In the genomic region with DNA sequence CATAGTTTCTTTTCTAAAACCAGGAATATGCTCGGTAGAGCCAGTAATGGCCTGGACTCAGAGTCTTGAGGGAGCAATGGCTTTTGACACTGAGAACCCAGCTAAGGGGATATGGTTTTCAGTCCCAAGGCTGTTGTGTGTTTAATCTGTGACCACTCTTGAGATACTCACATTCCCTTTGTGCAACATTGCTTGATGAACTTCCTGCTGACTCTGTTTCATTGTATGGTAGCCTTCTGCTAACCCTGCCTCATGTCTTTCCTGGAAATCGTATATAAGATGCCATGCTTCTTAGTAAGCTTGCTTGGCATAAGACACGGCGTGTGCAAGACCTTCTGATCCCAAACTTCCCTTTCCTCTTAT, we compare ENCODE assay signal across 22 mouse cellular contexts.
DNase-seq lines count a peak whose midpoint lies in the region; ATAC-seq and TF ChIP-seq lines count a peak whose summit lies in the region.
"Had no signal": no experiment of that assay in that cellular context is flagged by ENCODE, and none has a peak within 500 bp of the region (broad histone marks: within the 10 kb centered on the region; RNA-seq: fewer than 3 reads in every experiment).

No protein-coding gene starts in this region.

- H3K9ac ChIP-seq in kidney, postnatal 0 days (ENCODE audit: low read depth, low read length), result no peak overlapping the region
- no peak overlapping the region for H3K9ac ChIP-seq in limb, embryonic 12.5 days (replicated peaks)
- H3K9ac ChIP-seq: embryonic facial prominence, embryonic 13.5 days; forebrain, embryonic 12.5 days; heart, embryonic 13.5 days; hindbrain, embryonic 12.5 days had no signal

- H3K36me3 ChIP-seq in kidney, adult 2 months (ENCODE audit: control insufficient read depth, insufficient read depth, low read length), result no peaks in the 10 kb centered on the region
- H3K36me3 ChIP-seq in kidney, postnatal 0 days (ENCODE audit: insufficient read depth, low read length), result no peaks in the 10 kb centered on the region
- H3K36me3 ChIP-seq in limb, embryonic 12.5 days, result no peaks in the 10 kb centered on the region
- H3K36me3 ChIP-seq: embryonic facial prominence, embryonic 13.5 days; forebrain, embryonic 12.5 days; heart, embryonic 13.5 days; hindbrain, embryonic 12.5 days had no signal

- no peaks in the 10 kb centered on the region for H3K27me3 ChIP-seq in kidney, adult 2 months (replicated peaks; ENCODE audit: control insufficient read depth, insufficient read depth, low read length)
- no peaks in the 10 kb centered on the region for H3K27me3 ChIP-seq in kidney, postnatal 0 days (ENCODE audit: insufficient read depth, low read length)
- no peaks in the 10 kb centered on the region for H3K27me3 ChIP-seq in limb, embryonic 12.5 days
- H3K27me3 ChIP-seq: CH12.LX; embryonic facial prominence, embryonic 13.5 days; forebrain, embryonic 12.5 days; heart, embryonic 13.5 days; hindbrain, embryonic 12.5 days; Patski had no signal

- TF ChIP-seq POLR2A in kidney, adult 2 months (IDR thresholded peaks at IDR 0.05; ENCODE audit: low read depth, low read length), result no peak

- 67% methylated on average over 4 of the region's 4 CpGs for WGBS in kidney, adult 2 months
- 71% methylated on average over 4 of the region's 4 CpGs for whole genome bisulfite sequencing in kidney, postnatal 0 days
- 83% methylated on average over 4 of the region's 4 CpGs for WGBS in limb, embryonic 12.5 days

- H3K4me2 ChIP-seq in kidney, postnatal 0 days (ENCODE audit: low read length), result no peak overlapping the region
- no peak overlapping the region for H3K4me2 ChIP-seq in limb, embryonic 12.5 days
- H3K4me2 ChIP-seq: embryonic facial prominence, embryonic 13.5 days; forebrain, embryonic 12.5 days; heart, embryonic 13.5 days; hindbrain, embryonic 12.5 days had no signal

- peak overlapping the region; percentile 51 for H3K27ac ChIP-seq in kidney, adult 2 months (ENCODE audit: insufficient read depth, low read depth, low read length)
- peak overlapping the region; percentile 83 for H3K27ac ChIP-seq in kidney, postnatal 0 days
- 0 out of 2 replicates have a peak overlapping the region, but pooled peaks have one; percentile 5 for H3K27ac ChIP-seq in limb, embryonic 12.5 days
- H3K27ac ChIP-seq: embryonic facial prominence, embryonic 13.5 days; forebrain, embryonic 12.5 days; heart, embryonic 13.5 days; hindbrain, embryonic 12.5 days had no signal

- ATAC-seq in kidney, postnatal 0 days (replicated peaks; ENCODE audit: low FRiP score, low read depth), result no peak
- ATAC-seq in limb, embryonic 12.5 days (ENCODE audit: insufficient number of reproducible peaks, insufficient read depth, low FRiP score, low TSS enrichment, low read depth), result no peak
- ATAC-seq: activated CD4-positive, CD25-positive, alpha-beta regulatory T cell, adult 4 months; forebrain, embryonic 16.5 days; Patski had no signal

- H3K9me3 ChIP-seq in kidney, postnatal 0 days (replicated peaks; ENCODE audit: low read length), result no peaks in the 10 kb centered on the region
- H3K9me3 ChIP-seq in limb, embryonic 12.5 days, result 0 out of 2 replicates have a peak, but pooled peaks cover 10% of the 10 kb centered on the region
- H3K9me3 ChIP-seq: hindbrain, embryonic 12.5 days had no signal

- H3K4me1 ChIP-seq in kidney, adult 2 months (ENCODE audit: control insufficient read depth, insufficient read depth, low read length), result no peaks in the 10 kb centered on the region; the same call in 1 of the 2 replicates
- H3K4me1 ChIP-seq in kidney, postnatal 0 days (replicated peaks; ENCODE audit: insufficient read depth, low read length), result peaks cover 8% of the 10 kb centered on the region; the same call in 1 of the 2 replicates
- H3K4me1 ChIP-seq in limb, embryonic 12.5 days (replicated peaks), result peaks cover 9% of the 10 kb centered on the region
- H3K4me1 ChIP-seq: hindbrain, embryonic 12.5 days had no signal

- DNase-seq in kidney, adult 2 months, result no peak
- no peak for DNase-seq in kidney, adult 18-20 months
- DNase-seq in kidney, postnatal 0 days (ENCODE audit: low spot score), result no peak
- no peak for DNase-seq in kidney, postnatal 25 days
- DNase-seq in adipocyte (ENCODE audit: low spot score), result peak; percentile 94
- DNase-seq: adrenal gland, adult 2 months; adrenal gland, postnatal 25 days; cerebellum, adult 18-20 months; cerebellum, adult 9-11 months; cerebellum, postnatal 36 days; gastrocnemius, postnatal 25 days; heart, postnatal 10 days; heart, postnatal 4 days had no signal

- no peak for TF ChIP-seq CTCF in kidney, adult 2 months (conservative IDR thresholded peaks at IDR 0.05; ENCODE audit: insufficient read depth, insufficient read length, low read depth, low read length)
- TF ChIP-seq CTCF in kidney, postnatal 0 days (IDR thresholded peaks at IDR 0.05; ENCODE audit: low read depth), result no peak

- H3K4me3 ChIP-seq in kidney, adult 2 months (ENCODE audit: insufficient read depth, low read depth, low read length), result no peak overlapping the region
- no peak overlapping the region for H3K4me3 ChIP-seq in kidney, postnatal 0 days (replicated peaks; ENCODE audit: low read depth, low read length)
- no peak overlapping the region for H3K4me3 ChIP-seq in limb, embryonic 12.5 days (replicated peaks)
- H3K4me3 ChIP-seq: embryonic facial prominence, embryonic 13.5 days; forebrain, embryonic 12.5 days; heart, embryonic 13.5 days; hindbrain, embryonic 12.5 days had no signal

Comparison
In these comparisons a context has a peak if more than half of its experiments do, and no peak if none do; other contexts are left out.
1. H3K27ac ChIP-seq: peak in every context shown above with its lines; median percentile 83 in kidney, postnatal 0 days; 51 in kidney, adult 2 months; 5 in limb, embryonic 12.5 days.